Mouse (Mus musculus) ovary, postnatal 36 days (tissue): ENCODE results near the gene Tmod3.
A peak's percentile ranks its signal among the peaks of the same experiment; 100 is the strongest.
"Not testable (repeated sequence)": the region's sequence is repeated elsewhere in the genome, so short reads cannot be mapped to it uniquely, and the experiment has no call there.

Experiments used
- DNase-seq: peaks from one replicate; pipeline ENCODE4 v3.0.0; 2022; ENCODE audit warnings: low spot score, mixed read lengths

Tmod3 gene

GRCm38 (mm10) chr9:75553719-75554118 lies 5.7 kb downstream of the Tmod3 start:
- DNase-seq, result no peak

DNA sequence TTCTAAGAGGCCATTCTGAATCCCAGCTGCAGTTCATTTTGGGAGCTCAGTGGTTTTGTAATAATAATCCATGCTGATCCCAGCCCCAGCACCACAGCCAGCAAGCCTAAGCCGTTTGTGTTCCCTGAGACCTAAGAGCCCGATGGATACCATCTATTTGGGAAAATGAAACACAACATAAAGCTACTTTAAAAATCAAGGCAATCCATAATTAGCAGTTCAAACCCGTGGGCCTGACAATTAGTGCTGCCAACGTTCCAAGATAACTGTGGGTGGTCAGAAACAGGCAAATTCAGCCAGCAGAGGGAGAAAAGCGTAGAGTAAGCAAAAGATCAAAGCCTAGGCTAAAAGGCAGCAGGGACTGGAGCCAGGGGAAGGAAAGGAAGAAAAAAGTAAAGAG lies 8.1 kb downstream of the Tmod3 start:
- no peak for DNase-seq

GRCm38 (mm10) chr9:75549010-75549409 lies 10.4 kb downstream of the Tmod3 start:
- DNase-seq, result no peak

GRCm38 (mm10) chr9:75546885-75547553 lies 12.4 kb downstream of the Tmod3 start:
- peak; percentile 77 for DNase-seq

DNA sequence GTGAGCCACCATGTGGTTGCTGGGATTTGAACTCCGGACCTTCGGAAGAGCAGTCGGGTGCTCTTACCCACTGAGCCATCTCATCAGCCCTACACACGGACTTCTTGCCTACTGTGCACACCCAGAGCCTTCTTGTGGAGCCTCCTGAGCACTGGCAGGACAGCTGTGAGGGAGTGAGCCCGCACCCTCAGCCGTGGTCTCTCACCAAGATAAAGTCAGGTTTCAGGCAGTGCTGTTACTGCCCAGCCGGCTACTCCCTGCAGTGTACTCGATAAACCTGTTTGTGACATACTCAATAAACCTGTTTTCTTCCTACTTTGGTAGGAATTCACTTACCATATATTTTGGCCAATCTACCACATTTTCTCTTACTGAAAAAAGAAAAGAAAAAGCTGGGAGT lies 13.9 kb downstream of the Tmod3 start:
- DNase-seq, result no peak

- no peak for DNase-seq
These were observed 18.0 kb downstream of the Tmod3 start for GRCm38 (mm10) chr9:75541497-75541896.

DNA sequence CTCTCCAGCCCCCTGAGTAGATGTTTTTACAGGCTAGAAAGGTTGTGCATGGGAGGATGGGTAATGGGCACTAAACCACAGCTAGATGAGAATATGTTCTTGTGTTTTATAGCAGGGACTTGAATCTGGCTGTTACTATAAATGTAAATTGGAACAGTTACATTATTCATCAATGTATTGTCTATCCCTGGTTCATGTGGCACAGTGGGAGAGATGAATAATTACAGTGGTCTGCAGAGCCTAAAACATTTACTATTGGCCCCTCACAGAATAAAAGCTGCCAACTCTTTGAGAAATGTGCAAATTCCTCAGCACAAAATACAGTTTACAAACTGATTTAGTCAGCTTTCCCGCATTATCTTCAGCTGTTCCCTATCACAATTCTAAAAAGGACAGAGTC lies 23.0 kb downstream of the Tmod3 start:
- DNase-seq, result no peak

GRCm38 (mm10) chr9:75534431-75534962 lies 25.0 kb downstream of the Tmod3 start:
- no peak for DNase-seq

DNA sequence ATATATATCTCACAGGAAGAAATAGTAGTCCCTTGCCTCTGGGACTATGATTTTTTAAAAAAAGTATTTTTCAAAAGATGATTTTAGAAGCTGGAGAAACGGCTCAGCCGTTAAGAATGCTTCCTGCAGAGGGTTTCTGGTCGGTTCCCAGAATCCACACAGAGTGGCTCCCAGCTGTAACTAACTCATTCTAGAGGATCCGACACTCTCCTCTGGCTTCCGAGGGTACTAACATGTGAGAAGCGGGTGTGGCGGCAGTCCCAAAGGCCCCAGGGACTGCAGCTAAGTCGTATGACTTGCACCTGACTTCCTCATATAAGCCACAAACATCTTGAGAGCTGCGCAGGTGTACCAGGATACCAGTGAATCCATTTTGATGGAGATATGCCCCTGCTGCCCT lies 26.5 kb downstream of the Tmod3 start:
- not testable (repeated sequence) for DNase-seq

DNA sequence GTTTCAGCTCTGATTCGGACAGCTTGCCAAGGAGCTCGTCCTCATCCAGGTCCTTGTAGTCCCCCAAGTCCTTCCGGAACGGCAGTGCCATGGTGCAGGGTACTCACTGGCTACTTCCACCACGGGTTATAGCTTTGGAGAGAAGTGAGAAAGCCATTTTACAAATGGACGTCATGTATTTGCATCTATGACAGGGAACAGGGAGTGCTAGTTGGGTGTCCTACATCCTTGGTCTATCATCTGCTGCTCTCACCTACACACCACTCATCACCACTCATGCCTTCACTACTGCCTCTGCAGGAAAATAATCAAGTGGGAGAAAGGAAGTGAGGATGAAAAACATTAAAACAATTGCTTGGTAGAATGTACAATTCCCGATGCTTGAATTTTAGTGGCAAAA lies 27.0 kb downstream of the Tmod3 start:
- DNase-seq, result no peak

DNA sequence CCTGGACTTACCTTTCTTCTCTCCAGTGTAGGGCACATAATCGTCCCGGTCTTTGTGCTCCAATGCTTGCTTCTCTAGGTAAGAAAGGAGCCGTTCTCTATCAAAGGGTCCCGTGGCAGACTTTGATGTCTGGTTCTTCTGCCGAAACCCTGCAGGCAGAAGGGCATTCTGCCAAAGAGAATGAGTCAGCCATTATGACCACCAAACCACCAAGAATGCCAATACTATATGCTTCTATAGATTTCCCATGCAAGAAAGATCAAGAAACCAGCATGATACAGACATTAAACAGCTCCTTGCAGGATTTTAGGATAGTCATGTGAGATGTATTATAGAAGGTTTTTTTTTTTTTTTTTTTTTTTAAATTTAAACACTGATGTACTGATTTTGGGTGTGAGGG lies 30.1 kb downstream of the Tmod3 start:
- no peak for DNase-seq

- no peak for DNase-seq
These were observed 31.4 kb downstream of the Tmod3 start for GRCm38 (mm10) chr9:75528096-75528495.

- DNase-seq, result peak; percentile 16
These were observed 31.9 kb downstream of the Tmod3 start for GRCm38 (mm10) chr9:75527368-75528059.

DNA sequence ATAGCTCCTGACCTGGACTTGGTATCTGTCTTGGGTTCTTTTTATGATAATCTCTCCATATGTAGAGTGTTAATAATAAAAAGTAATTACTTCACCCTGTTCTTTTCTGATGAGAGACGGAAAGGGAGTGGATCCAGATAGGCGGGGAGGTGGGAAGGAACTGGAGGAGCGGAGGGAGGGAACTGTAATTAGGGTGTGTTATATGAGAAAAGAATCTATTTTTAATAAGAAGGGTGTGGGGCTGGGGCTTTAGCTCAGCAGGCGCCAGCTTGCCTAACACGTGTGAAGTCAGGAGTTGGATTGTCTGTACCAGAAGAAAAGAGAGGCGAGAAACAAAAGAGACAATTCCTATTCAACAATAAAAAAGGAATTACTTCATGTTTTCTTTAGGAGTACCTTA lies 35.8 kb downstream of the Tmod3 start:
- no peak for DNase-seq

DNA sequence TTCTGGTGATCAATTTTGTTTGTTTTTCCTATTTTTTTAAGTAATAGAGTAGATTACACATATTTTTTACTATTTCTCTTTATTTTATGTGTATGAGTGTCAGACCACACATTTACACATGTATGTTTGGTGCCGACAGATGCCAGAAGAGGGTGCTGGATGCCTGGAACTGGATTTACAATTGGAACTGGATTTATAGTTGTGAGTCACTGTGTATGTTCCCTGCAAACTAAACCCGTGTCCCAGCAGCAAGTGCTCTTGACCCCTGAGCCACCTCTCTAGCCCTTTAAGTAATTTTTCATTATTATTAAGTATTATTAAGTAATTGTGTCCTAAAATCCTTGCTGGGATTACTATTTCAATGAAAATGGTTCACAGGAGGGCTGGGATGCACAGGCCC lies 37.2 kb downstream of the Tmod3 start:
- no peak for DNase-seq

DNA sequence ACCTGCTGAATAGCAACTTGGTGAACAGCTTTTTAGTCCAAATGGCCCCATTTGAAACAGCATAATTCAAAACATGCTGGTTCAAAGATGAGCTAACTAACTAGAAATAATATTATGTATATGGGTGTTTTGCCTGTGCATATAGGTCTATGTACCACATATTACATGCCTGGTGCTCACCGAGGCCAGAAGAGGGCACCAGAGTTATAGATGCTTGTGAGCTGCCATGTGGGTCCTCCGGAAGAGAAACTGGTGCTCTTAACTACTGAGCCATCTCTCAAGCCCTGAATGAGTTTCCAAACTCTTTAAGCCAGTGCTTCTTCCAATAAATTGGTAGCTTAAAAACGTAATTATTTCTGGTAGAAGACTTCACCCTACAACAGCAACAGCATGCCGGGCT lies 37.7 kb downstream of the Tmod3 start:
- DNase-seq, result peak; percentile 21

- DNase-seq, result no peak
These were observed 38.5 kb downstream of the Tmod3 start for GRCm38 (mm10) chr9:75520940-75521339.

- no peak for DNase-seq
These were observed 41.7 kb downstream of the Tmod3 start for GRCm38 (mm10) chr9:75517751-75518150.

DNA sequence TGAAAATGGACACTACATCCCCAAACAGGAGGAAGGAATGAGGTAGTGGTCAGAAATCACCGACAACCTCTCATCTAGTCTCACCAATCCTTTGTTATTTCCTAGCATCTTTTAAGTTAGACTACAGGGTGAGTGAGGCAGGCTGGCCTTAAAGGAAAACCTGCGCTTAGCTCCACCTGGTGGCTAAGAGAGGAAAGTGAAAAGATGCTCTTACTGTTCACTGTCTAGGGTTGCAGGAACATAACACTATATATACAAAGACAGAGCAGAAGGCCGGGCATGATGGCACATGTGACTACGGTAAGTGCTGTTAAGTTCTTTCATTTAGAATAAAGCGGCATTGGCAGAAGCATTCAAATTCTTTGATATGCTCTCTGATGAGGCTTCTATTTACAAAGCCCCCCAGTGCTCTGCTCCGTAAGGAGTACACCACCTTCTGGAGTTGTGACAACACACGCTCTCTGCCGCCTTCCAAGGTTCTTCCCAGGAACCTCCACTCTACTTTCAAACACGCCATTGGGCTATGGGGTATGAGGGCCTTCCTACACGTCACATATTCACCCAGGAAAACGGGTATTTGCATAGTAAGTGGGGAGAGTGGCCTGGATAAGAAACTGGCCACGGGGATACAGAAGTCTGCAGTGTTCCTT lies 43.9 kb downstream of the Tmod3 start:
- DNase-seq, result no peak

- DNase-seq, result no peak
These were observed 48.1 kb downstream of the Tmod3 start for GRCm38 (mm10) chr9:75511236-75511939.

- DNase-seq, result no peak
These were observed 55.1 kb downstream of the Tmod3 start for GRCm38 (mm10) chr9:75504311-75504710.

DNA sequence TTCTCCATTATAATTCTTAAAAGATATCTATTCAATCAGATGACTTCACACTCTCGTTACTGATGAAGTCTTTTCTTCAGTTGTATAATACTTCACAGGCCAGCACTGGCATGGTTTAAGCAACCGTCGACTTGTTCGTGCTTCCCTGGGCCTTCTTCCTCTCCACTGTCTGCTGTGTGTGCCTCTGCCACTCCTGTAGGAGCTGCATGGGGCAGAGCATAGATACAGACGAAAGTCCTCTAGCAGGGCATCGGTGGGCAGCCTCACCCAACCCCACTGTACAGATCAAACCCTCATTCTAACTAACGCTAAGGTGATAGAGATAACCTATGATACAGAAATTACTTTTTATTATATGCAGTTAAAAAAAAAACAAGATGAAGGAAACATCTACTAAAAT lies 60.9 kb downstream of the Tmod3 start:
- DNase-seq, result no peak

DNA sequence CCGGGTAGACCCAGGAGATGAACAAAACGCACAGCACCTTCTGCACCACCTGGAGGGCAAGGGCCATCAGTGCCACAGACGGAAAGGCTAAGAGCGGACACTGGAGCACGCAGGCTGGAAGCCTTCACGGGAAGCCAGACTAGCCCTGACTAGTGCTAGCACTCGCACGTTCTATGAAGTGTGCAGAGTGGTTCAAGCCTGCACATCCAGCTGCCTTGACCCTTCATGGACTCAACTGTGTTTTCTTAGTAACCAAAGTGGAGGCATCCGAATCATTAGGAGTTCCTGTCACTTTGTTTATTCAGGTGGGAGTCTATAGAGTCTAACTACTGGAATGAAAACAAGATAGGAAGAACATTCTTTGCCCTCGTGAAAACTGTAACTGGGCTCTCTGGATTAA lies 63.5 kb downstream of the Tmod3 start:
- no peak for DNase-seq
